Mouse (Mus musculus) testis, adult 2 months (tissue): Measurements from ENCODE around the gene Kdm6b.

ENCODE experiments used
- CTCF ChIP-seq: fragments of 200-500 bp; IDR thresholded peaks from 2 replicates; pipeline ENCODE4 v1.5.1; 2012; ENCODE audit warnings: low read depth, mild to moderate bottlenecking, inconsistent platforms, low read length, moderate library complexity; ENCODE audit not compliant: control insufficient read depth, insufficient read depth, insufficient replicate concordance
- POLR2A ChIP-seq: fragments of 200-500 bp; IDR thresholded peaks from 2 replicates; pipeline ENCODE4 v1.6.1; 2012; ENCODE audit warnings: low read depth, mild to moderate bottlenecking, inconsistent platforms, low read length, moderate library complexity; ENCODE audit not compliant: control insufficient read depth

GRCm38 (mm10) chr11:69362021-69362420 is 51.5 kb downstream of the Kdm6b start:
- TF ChIP-seq CTCF (no peak), POLR2A (no peak)
